Mouse (Mus musculus): ENCODE measurements around the gene Ppp1r26. TPM values are rescaled to one million over a fixed set of nuclear protein-coding genes. Genes with fewer than 3 reads are reported as not detected.
A peak's percentile ranks its signal among the peaks of the same experiment; 100 is the strongest.
"Not testable (repeated sequence)": the region's sequence is repeated elsewhere in the genome, so short reads cannot be mapped to it uniquely, and the experiment has no call there.

The Ppp1r26 gene
- polyA plus RNA-seq, 1 experiment from 2014 or later: 5.0 TPM

DNA sequence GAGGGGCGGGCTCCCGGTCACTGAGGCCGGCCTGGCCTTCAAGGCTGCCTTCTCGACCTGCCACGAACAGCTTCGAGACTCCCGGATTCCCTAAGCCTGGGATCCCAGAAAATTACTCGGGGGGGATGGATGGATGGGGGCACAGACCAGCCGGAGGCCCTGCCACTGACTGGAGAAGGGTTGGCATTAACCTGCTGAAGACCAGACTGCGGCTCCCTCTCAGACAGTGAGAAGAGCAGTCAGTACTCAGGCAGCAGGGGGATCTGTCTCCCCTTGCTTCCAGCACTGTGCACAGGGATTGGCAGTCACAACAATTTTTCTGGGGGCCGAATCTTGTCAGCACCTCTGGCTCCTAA, 693 bp downstream of the Ppp1r26 start:
- no peaks in the 10 kb centered on the region for H3K9me3 ChIP-seq
- H3K4me1 ChIP-seq: peaks cover 10% of the 10 kb centered on the region
- peak overlapping the region; percentile 88 for H3K9ac ChIP-seq

DNA sequence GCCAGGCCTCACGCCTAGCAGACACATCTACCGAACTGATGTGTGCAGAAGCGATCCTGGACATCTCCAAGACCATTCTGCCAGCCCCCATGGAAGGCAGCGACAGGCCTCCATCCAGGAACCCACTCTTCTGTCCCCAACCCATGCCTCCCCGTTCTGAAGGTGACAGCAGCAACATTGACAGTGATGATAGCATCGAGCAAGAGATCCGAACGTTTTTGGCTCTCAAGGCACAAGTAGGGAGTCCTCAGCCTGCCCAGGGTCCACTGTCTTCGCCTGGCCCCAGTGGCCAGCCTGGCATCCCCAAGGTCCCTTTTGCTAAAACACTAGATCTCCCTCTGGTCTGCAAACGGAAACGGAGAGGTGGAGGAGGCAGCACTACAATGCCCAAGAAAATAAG, 5.1 kb downstream of the Ppp1r26 start:
- Histone ChIP-seq H3K27ac (no peak overlapping the region), H3K4me3 (no peak overlapping the region), H3K9me3 (no peaks in the 10 kb centered on the region), H3K36me3 (peaks cover 52% of the 10 kb centered on the region), H3K4me1 (peaks cover 10% of the 10 kb centered on the region), H3K9ac (no peak overlapping the region), H3K4me2 (no peak overlapping the region), H3K27me3 (no peaks in the 10 kb centered on the region)
- no peak for ATAC-seq (ENCODE audit: insufficient number of reproducible peaks, low FRiP score, low TSS enrichment, low read depth)
- WGBS: 90% methylated on average over 11 of the region's 11 CpGs

More for the DNA sequence above, 693 bp downstream of the Ppp1r26 start:
- peak overlapping the region; percentile 81 for H3K4me3 ChIP-seq
- H3K27ac ChIP-seq: peak overlapping the region; percentile 84
- ATAC-seq (ENCODE audit: insufficient number of reproducible peaks, low FRiP score, low TSS enrichment, low read depth): no peak
- H3K27me3 ChIP-seq: no peaks in the 10 kb centered on the region
- peak overlapping the region; percentile 95 for H3K4me2 ChIP-seq
- H3K36me3 ChIP-seq: peaks cover 29% of the 10 kb centered on the region
- 6% methylated on average over 11 of the region's 11 CpGs for WGBS

DNA sequence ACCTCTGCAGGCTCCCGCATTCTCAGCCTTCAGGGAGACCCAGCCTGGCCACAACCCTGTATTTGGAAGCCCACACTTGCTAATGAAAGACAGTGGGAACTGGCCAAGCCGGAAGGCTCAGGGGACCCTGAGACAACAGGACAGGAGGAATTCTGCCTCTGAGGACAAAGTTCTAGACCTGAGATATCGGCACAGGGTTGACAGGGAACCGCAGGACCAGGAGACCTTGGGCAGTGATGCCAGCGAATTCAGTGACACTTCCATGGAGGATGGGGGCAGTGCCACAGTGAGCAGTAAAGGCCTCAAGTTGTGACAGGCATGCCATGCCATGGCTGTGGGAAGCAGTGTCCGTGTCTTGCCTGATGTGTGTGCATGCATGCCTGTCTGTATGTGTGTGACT, 6.9 kb downstream of the Ppp1r26 start:
- H3K4me2 ChIP-seq: no peak overlapping the region
- WGBS: 89% methylated on average over 6 of the region's 6 CpGs

DNA sequence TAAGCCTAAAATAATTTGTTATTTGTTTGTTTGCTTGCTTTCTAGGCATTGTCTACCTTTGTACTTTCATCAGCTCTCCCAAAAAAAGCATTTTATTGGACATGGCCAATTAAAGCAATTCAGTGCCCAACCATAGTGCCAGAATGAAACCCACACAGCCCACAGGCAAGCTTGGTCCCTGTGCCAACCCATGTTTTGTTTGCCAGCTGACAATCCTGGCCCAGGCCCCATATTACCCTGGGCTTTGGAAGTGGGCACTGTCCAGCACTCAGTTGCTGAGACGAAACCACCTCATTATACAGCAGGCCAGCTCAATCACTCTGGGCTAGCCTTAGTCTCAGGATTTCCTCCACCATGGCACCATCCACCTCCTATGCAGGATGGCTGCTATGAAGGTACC, 10.0 kb downstream of the Ppp1r26 start:
- peaks cover 30% of the 10 kb centered on the region for H3K36me3 ChIP-seq
- H3K27ac ChIP-seq: no peak overlapping the region
- no peak overlapping the region for H3K9ac ChIP-seq
- H3K27me3 ChIP-seq: no peaks in the 10 kb centered on the region
- WGBS: 72% methylated on average over 1 of the region's 1 CpGs
- H3K4me3 ChIP-seq: no peak overlapping the region
- no peaks in the 10 kb centered on the region for H3K9me3 ChIP-seq
- ATAC-seq (ENCODE audit: insufficient number of reproducible peaks, low FRiP score, low TSS enrichment, low read depth): no peak
- H3K4me2 ChIP-seq: no peak overlapping the region
- no peaks in the 10 kb centered on the region for H3K4me1 ChIP-seq

More for the DNA sequence above, 6.9 kb downstream of the Ppp1r26 start:
- Histone ChIP-seq H3K36me3 (peaks cover 52% of the 10 kb centered on the region), H3K9me3 (no peaks in the 10 kb centered on the region), H3K4me1 (no peaks in the 10 kb centered on the region), H3K4me3 (no peak overlapping the region), H3K9ac (no peak overlapping the region), H3K27ac (no peak overlapping the region), H3K27me3 (no peaks in the 10 kb centered on the region)
- ATAC-seq (ENCODE audit: insufficient number of reproducible peaks, low FRiP score, low TSS enrichment, low read depth): no peak

DNA sequence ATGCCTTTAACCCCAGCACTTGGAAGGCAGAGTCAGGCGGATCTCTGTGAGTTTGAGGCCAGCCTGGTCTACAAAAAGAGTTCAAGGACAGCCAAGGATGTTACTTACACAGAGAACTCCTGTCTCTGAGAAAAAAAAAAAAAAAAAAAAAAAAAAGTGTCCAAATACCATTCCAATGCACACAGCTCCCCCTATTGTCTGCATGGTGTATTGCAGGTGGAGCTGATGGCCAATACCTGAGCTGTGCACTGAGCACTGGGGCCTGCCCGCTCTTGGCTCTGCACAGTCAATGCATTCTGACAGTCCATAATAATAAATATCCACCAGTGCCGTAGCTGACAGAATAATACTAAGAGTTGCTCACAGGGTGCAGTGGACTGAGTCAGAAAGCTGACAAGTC, 17.3 kb downstream of the Ppp1r26 start:
- H3K9ac ChIP-seq: no peak overlapping the region
- 44% methylated on average over 3 of the region's 3 CpGs for WGBS
- H3K4me2 ChIP-seq: no peak overlapping the region
- H3K27me3 ChIP-seq: no peaks in the 10 kb centered on the region
- no peaks in the 10 kb centered on the region for H3K36me3 ChIP-seq
- ATAC-seq (ENCODE audit: insufficient number of reproducible peaks, low FRiP score, low TSS enrichment, low read depth): no peak
- H3K9me3 ChIP-seq: no peaks in the 10 kb centered on the region
- H3K27ac ChIP-seq: no peak overlapping the region
- H3K4me1 ChIP-seq: peaks cover 18% of the 10 kb centered on the region
- no peak overlapping the region for H3K4me3 ChIP-seq

DNA sequence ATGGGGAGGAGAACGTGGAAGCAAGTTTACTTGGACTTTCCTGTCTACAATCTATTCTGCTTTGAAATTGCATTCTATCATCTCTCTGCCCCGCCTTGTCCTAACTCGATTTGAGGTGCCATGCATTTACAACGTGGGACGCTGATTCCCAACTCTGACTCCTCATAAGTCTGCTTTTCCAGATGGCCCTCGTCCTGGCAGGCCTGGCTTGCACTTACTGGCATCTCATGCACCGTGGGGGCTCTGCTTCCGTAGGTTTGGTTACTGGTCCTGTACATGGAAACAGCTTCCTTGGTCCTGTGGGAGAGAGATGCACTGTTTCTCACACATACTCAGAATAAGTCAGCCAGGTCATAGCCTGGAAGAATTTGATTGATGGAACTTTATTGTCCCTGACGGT, 18.3 kb downstream of the Ppp1r26 start:
- ATAC-seq (ENCODE audit: insufficient number of reproducible peaks, low FRiP score, low TSS enrichment, low read depth): no peak
- WGBS: 72% methylated on average over 9 of the region's 9 CpGs
- Histone ChIP-seq H3K4me1 (peaks cover 21% of the 10 kb centered on the region), H3K4me2 (no peak overlapping the region), H3K27me3 (no peaks in the 10 kb centered on the region), H3K9ac (no peak overlapping the region), H3K27ac (no peak overlapping the region), H3K4me3 (no peak overlapping the region), H3K36me3 (peaks cover 9% of the 10 kb centered on the region), H3K9me3 (no peaks in the 10 kb centered on the region)

DNA sequence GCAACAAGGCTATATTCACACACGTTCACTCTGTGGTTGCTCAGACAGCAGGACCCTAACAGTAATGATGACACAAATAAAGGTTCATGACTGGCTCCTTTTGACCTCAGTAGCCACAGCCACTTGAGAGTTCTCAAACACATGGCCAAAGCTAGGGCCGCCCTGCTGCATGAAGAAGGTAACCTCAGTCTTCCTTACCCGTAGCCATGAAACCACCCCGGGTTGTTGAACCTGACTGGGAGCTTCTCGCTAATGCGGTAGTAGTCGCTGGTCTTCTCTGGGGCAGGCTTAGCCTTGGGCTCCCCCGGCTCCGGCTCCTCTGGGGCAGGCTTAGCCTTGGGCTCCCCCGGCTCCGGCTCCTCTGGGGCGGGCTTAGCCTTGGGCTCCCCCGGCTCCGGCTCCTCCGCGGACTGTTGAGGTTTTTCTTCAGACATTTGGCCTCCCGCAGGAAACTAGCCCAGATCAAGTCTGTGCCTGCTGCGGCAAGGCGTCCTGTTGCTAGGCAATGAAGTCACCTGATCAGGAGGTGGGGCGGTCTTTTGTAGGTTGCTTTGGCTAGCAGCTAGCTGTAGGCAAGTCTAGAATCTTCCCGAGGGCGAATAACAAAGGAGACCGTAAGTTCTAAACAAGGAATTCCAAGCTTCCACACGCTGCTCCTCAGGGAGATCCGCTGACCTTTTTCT, 19.4 kb downstream of the Ppp1r26 start, which contains the start of gene 1700007K13Rik:
1700007K13Rik (minus strand) TSS at position 497 of the 683 bp plus-strand sequence.
- Histone ChIP-seq H3K9ac (no peak within 1 kb of the TSS), H3K4me2 (peak within 1 kb of the TSS; percentile 59), H3K4me3 (peak within 1 kb of the TSS; percentile 32), H3K4me1 (peaks cover 21% of the 10 kb centered on the region), H3K27me3 (no peaks in the 10 kb centered on the region), H3K36me3 (peaks cover 20% of the 10 kb centered on the region), H3K9me3 (no peaks in the 10 kb centered on the region), H3K27ac (no peak within 1 kb of the TSS)
- ATAC-seq (ENCODE audit: insufficient number of reproducible peaks, low FRiP score, low TSS enrichment, low read depth): peak; percentile 62; the same call in 1 of the 2 replicates
- WGBS: 5% methylated on average over 25 of the region's 25 CpGs

DNA sequence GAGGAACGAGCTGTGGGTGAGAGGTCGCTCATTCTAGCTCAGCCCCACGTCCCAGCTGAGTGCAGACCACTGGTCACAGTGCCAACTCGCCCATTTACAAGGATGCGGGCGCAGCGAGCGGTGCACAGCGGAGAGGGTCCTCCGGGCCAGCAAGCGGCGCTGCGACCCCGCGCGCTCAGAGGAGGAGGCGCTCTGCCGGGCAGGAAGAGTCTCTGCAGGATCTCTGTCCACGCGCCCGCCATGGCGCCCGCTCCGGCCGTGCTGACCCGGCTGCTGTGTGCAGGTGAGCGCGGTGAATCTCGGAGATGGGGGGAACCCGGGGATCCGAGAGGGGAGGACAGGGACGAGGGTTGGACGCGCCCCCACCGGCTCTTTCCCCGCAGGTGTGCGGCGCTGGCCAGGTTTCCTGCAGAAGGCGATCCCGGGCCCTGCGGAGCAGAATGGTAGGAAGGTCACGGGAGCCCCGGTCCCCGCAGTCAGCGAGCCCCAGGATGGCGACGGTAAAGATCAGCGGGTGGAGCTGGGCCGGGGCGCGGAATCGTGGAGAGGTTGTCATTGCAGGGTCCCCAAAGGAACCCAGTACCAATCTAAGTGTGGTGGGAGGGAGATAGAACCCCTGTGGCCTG, 21.4 kb downstream of the Ppp1r26 start, which contains the start of gene Mrps2:
Mrps2 (plus strand) TSS at position 207 of the 626 bp plus-strand sequence.
- Histone ChIP-seq H3K9ac (peak within 1 kb of the TSS; percentile 92), H3K4me1 (peaks cover 21% of the 10 kb centered on the region), H3K4me3 (peak within 1 kb of the TSS; percentile 92), H3K27me3 (no peaks in the 10 kb centered on the region), H3K9me3 (no peaks in the 10 kb centered on the region), H3K27ac (0 out of 2 replicates have a peak within 1 kb of the TSS, but pooled peaks have one; percentile 47), H3K4me2 (peak within 1 kb of the TSS; percentile 56), H3K36me3 (peaks cover 38% of the 10 kb centered on the region)
- WGBS: under 1% methylated on average over 52 of the region's 52 CpGs
- ATAC-seq (ENCODE audit: insufficient number of reproducible peaks, low FRiP score, low TSS enrichment, low read depth): peak; percentile 84

DNA sequence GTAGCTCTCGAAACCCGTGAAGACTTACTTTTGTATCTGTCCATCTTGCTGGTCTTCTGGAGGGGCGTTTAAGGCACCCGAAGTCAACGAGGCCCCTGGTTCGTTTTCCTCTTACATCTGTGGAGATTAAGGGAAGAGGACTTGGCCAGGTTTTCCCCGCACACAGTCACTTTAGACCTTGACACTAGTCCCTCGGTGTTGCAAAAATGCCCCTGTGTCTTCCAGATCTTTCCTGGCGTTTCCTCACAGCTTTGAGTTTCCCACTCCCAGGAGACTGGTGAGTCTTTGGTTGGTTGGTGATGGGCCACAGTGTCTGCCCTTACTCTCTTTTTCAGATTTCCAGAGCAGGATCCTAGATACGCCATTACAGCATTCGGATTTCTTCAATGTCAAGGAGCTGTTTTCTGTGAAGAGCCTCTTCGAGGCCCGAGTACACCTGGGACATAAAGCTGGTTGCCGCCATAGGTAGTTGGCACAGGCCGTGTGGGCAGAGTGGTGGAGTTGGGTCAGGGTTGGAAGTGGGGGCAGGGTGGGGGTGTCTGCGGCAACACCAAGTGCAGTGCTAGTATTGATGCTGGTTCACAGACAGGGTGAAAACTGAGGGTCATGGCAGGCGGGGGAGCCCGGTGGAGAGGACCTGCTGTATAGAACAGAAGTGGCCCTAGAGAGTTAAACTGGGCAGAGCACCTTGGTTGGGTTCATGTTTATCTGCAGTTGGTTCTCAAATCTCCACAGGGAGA, 22.1 kb downstream of the Ppp1r26 start:
- Histone ChIP-seq H3K27ac (no peak overlapping the region), H3K4me2 (peak overlapping the region; percentile 56), H3K9ac (peak overlapping the region; percentile 92), H3K27me3 (no peaks in the 10 kb centered on the region), H3K36me3 (peaks cover 39% of the 10 kb centered on the region), H3K4me3 (peak overlapping the region; percentile 92), H3K9me3 (no peaks in the 10 kb centered on the region), H3K4me1 (peaks cover 21% of the 10 kb centered on the region)
- ATAC-seq (ENCODE audit: insufficient number of reproducible peaks, low FRiP score, low TSS enrichment, low read depth): no peak
- WGBS: 54% methylated on average over 18 of the region's 18 CpGs

DNA sequence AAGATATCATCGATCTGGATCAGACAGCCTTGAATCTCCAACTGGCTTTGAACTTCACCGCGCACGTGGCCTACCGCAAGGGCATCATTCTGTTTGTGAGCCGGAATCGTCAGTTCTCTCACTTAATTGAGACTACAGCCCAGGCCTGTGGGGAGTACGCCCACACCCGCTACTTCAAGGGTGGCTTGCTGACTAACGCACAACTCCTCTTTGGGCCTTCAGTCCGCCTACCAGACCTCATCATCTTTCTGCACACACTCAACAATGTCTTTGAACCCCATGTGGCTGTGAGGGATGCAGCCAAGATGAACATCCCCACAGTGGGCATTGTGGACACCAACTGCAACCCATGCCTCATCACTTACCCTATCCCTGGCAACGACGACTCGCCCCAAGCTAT, 22.9 kb downstream of the Ppp1r26 start:
- ATAC-seq (ENCODE audit: insufficient number of reproducible peaks, low FRiP score, low TSS enrichment, low read depth): no peak
- Histone ChIP-seq H3K9me3 (no peaks in the 10 kb centered on the region), H3K4me1 (peaks cover 21% of the 10 kb centered on the region), H3K4me2 (no peak overlapping the region), H3K27ac (no peak overlapping the region), H3K27me3 (no peaks in the 10 kb centered on the region), H3K4me3 (no peak overlapping the region), H3K36me3 (peaks cover 39% of the 10 kb centered on the region), H3K9ac (no peak overlapping the region)
- 97% methylated on average over 14 of the region's 14 CpGs for WGBS

DNA sequence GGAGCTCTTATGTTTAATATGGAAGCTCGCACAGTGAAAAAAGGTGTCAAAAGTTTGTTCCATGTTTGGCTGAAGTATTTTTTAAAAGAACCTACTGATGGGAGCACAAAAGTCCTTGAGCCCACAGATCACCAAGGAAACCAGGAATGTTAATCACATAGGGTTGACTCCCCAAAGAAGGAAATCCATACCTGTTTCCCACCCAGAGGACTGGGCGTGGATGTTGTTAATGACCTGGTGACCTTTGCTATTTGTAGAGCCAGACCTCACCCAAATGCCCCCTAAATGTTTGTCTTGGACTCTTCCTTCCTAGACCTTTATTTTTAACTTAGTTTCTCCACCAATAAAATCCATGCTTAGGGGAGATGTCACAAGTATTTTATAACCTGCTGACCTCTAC, 24.0 kb downstream of the Ppp1r26 start:
- H3K9ac ChIP-seq: no peak overlapping the region
- 91% methylated on average over 2 of the region's 2 CpGs for WGBS

DNA sequence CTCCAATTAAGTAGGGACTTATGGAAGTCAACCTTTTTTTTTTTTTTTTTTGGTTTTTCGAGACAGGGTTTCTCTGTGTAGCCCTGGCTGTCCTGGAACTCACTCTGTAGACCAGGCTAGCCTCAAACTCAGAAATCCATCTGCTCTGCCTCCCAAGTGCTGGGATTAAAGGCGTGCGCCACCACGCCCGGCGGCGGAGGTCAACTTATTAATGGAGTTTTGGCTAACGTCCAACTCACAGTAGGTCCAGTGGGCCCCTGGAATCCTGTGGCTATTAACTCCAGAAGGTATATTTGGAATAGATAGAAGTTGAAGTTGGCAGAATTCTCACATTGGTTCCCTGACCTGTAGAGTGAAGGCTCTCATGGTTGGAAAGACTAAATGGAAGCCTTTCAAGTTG, 25.4 kb downstream of the Ppp1r26 start:
- Histone ChIP-seq H3K36me3 (peaks cover 39% of the 10 kb centered on the region), H3K4me1 (peaks cover 11% of the 10 kb centered on the region)
- not testable (repeated sequence) for H3K9ac ChIP-seq; H3K27ac ChIP-seq; H3K4me3 ChIP-seq; H3K9me3 ChIP-seq; ATAC-seq (ENCODE audit: insufficient number of reproducible peaks, low FRiP score, low TSS enrichment, low read depth); H3K27me3 ChIP-seq; H3K4me2 ChIP-seq
- 94% methylated on average over 8 of the region's 8 CpGs for WGBS

More for the DNA sequence above, 24.0 kb downstream of the Ppp1r26 start:
- H3K4me1 ChIP-seq: peaks cover 21% of the 10 kb centered on the region
- H3K4me2 ChIP-seq: no peak overlapping the region
- H3K36me3 ChIP-seq: peaks cover 39% of the 10 kb centered on the region
- H3K4me3 ChIP-seq: no peak overlapping the region
- ATAC-seq (ENCODE audit: insufficient number of reproducible peaks, low FRiP score, low TSS enrichment, low read depth): no peak
- no peaks in the 10 kb centered on the region for H3K9me3 ChIP-seq
- H3K27me3 ChIP-seq: no peaks in the 10 kb centered on the region
- no peak overlapping the region for H3K27ac ChIP-seq

All from limb, embryonic 15.5 days (tissue).